Mouse (Mus musculus): Measurements from ENCODE around the gene Pvr.

Gene Pvr

DNA sequence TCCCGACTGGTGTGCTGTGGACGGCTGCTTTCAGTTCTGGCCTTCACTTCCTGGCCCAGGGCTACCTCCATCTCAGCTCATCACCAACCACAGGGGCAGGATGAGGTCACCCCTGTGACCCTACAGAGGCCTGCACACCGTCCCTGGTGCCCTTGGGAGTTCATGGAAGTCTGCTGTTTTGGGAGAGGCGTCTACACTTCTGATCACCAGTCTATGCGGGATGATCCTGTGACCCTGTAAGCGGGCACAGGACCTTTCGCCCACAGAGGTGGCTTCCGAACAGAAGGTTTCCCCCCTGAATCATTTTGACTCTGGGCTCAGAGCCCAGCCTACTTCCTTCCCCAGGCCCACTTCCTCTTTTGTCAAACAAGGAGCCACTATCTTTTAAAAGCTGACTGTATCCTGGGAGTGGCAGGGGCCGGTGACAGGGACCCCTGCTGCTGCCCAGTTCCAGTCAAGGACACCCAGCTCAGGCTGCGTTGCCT, 49.8 kb downstream of the Pvr start:
- DNase-seq (ENCODE audit: low spot score), result no peak

DNA sequence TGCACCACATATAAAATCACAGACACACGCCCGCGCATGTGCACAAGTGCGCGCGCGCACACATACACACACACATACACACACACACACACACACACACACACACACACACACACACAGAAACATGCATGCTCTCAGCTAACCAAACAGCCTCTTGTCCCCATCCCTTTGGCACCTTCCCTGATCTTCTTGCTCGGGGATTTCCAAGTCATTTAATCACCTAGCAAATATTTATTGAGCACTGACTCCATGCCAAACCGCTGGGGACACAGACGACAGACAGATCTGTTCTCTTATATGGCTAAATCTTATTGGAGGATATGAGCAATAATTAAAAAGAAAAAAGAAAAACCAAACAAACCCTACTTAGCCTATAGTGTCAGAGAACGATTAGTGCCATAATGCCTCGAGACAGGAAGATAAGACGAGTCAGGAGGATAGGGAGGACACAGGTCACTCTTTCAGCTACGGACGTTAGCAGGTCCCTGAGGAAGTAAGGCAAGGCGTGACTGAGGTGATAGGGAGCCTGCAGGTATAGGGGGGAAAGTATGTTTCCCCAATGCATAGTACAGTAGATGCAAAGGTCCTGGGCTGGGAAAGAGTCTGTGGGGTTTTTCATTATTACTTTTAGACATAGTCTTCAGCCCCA, 53.1 kb downstream of the Pvr start:
- no peak for DNase-seq (ENCODE audit: low spot score)

DNA sequence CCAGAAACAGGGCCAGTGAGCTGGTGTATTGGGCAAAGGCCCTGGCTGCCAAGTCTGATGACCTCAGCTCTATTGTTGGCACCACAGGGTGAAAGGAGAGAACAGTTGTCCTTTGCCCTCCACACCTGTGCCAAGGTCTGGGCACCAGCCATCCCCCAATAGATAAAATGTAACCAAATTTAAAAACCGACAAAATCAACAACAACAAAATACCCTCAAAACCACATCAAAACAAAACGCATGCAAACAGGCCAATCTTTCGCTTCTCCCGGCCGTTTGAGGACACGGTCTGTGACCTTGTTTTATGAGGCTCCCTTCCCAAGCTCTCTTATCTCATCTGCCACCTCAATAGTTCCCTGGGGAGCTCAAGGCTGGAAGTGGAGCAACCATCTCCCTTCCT, 54.5 kb downstream of the Pvr start:
- DNase-seq (ENCODE audit: low spot score), result no peak

- DNase-seq (ENCODE audit: low spot score), result no peak
Observed at GRCm38 (mm10) chr7:19865246-19866036, 55.5 kb downstream of the Pvr start.

- DNase-seq (ENCODE audit: low spot score), result no peak
Observed at GRCm38 (mm10) chr7:19864241-19864640, 56.7 kb downstream of the Pvr start.

DNA sequence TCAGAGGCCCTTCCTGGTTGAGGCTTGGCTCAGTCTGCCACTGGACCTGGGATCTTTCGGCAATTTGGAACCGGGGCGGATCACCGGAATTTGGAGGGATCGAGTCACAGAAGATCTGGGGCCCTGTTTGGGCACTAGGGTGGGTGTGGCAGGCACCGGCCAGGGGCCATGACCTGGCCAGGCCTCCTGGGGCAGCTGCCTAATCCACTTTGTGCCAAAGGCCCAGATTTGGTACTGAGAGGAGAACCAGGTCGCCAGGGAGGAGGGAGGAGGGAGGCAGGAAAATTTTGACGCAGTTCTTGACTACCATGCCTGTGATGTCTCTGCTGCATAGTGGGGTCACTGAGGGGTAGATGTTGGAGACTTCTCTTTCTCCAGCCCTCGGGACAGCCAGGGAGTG, 59.8 kb downstream of the Pvr start, which contains the start of gene Ceacam16:
Gene Ceacam16 (minus strand): TSS at position 101 of the 400 bp plus-strand sequence.
- no peak for DNase-seq (ENCODE audit: low spot score)

GRCm38 (mm10) chr7:19859740-19860139, 61.2 kb downstream of the Pvr start:
- DNase-seq (ENCODE audit: low spot score), result no peak

DNA sequence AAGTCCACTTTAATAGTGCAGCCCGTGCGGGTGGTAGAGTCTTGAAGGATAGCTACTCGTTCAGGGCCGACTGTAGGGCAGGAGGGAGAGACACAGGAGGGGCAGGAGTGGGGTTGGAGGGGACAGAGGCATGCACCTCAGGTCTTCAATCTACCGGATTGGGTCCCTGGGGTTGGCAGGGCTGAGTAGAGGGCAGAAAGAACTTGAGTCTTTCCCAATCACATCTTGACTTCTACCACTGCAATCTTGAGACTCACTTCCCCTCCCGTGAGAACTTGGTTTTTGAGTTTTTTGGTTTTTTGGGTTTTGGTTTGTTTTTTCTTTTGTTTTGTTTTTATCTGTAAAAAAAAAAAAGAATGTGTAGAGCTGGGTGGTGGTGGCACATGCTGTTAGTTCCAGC, 64.7 kb downstream of the Pvr start:
- no peak for DNase-seq (ENCODE audit: low spot score)

- no peak for DNase-seq (ENCODE audit: low spot score)
Observed at GRCm38 (mm10) chr7:19855663-19856062, 65.3 kb downstream of the Pvr start.

All from c-Kit-positive CD71-positive TER-119-positive erythroid progenitor cells, embryonic 14.5 days (primary cell).